Mouse (Mus musculus) forebrain, embryonic 15.5 days (tissue): ENCODE results near the gene Fam219a. TPM values are rescaled to one million over a fixed set of nuclear protein-coding genes. Genes with fewer than 3 reads are reported as not detected.

ENCODE experiments used
- ATAC-seq: fragments of 200-750 bp; cut with Nextera tagmentation; replicated peaks from 2 replicates; pipeline ENCODE4 v1.8.0; 2017; ENCODE audit warnings: mild to moderate bottlenecking, moderate TSS enrichment, moderate library complexity
- H3K27ac ChIP-seq: fragments of 300-500 bp; sonication (generic); replicated peaks from 2 replicates; pipeline ENCODE4 v1.5.1; 2015; ENCODE audit warnings: mild to moderate bottlenecking, inconsistent platforms
- H3K27me3 ChIP-seq: fragments of 300-500 bp; sonication (generic); 2 replicates; pipeline ENCODE4 v1.6.1; 2015; ENCODE audit warnings: inconsistent platforms
- H3K36me3 ChIP-seq: fragments of 300-500 bp; sonication (generic); 2 replicates; pipeline ENCODE4 v1.6.1; 2015; ENCODE audit warnings: mild to moderate bottlenecking, inconsistent platforms
- H3K4me1 ChIP-seq: fragments of 300-500 bp; sonication (generic); 2 replicates; pipeline ENCODE4 v1.6.1; 2015; ENCODE audit warnings: inconsistent platforms
- H3K4me2 ChIP-seq: fragments of 300-500 bp; sonication (generic); replicated peaks from 2 replicates; pipeline ENCODE4 v1.6.1; 2015; ENCODE audit warnings: mild to moderate bottlenecking, inconsistent platforms
- H3K4me3 ChIP-seq: fragments of 300-500 bp; sonication (generic); 2 replicates; pipeline ENCODE4 v1.5.1; 2015; ENCODE audit warnings: mild to moderate bottlenecking, inconsistent platforms
- H3K9ac ChIP-seq: fragments of 300-500 bp; sonication (generic); replicated peaks from 2 replicates; pipeline ENCODE4 v1.6.1; 2015; ENCODE audit warnings: mild to moderate bottlenecking, inconsistent platforms
- H3K9me3 ChIP-seq: fragments of 300-500 bp; sonication (generic); 2 replicates; pipeline ENCODE4 v1.6.1; 2016; ENCODE audit warnings: inconsistent platforms
- WGBS: fragments of 180-500 bp; shearing (Covaris S2); methylation state at CpG from one replicate; pipeline ENCODE4 v1.1.7; 2015; ENCODE audit warnings: mixed read lengths; 5-methylcytosine and 5-hydroxymethylcytosine counted together
- polyA plus RNA-seq: library from polyadenylated mRNA; unstranded; fragments of >200 nt; fragmentation: Nextera tagmentation; extraction: Ambion mirVana; gene quantifications from 2 replicates; pipeline ENCODE4 v1.2.1, GENCODE M21; 2015

The Fam219a gene
- polyA plus RNA-seq, 1 experiment from 2014 or later, result 14.7 TPM

- no peak overlapping the region for H3K27ac ChIP-seq
- WGBS, result 77% methylated on average over 7 of the region's 7 CpGs
- H3K27me3 ChIP-seq, result no peaks in the 10 kb centered on the region
- H3K4me1 ChIP-seq, result peaks cover 8% of the 10 kb centered on the region
- no peak overlapping the region for H3K9ac ChIP-seq
- no peaks in the 10 kb centered on the region for H3K9me3 ChIP-seq
- no peak overlapping the region for H3K4me2 ChIP-seq
- H3K4me3 ChIP-seq, result no peak overlapping the region
- no peak for ATAC-seq
- no peaks in the 10 kb centered on the region for H3K36me3 ChIP-seq
Measured at GRCm38 (mm10) chr4:41518349-41518748, 51.0 kb downstream of the Fam219a start.

- Histone ChIP-seq H3K36me3 (no peaks in the 10 kb centered on the region), H3K9ac (no peak within 1 kb of the TSS), H3K27ac (no peak within 1 kb of the TSS), H3K4me1 (peaks cover 8% of the 10 kb centered on the region), H3K27me3 (no peaks in the 10 kb centered on the region), H3K4me3 (no peak within 1 kb of the TSS), H3K9me3 (no peaks in the 10 kb centered on the region), H3K4me2 (no peak within 1 kb of the TSS)
- ATAC-seq, result no peak
- 97% methylated on average over 2 of the region's 2 CpGs for WGBS
Measured at GRCm38 (mm10) chr4:41517233-41517632, 52.1 kb downstream of the Fam219a start, which contains the start of gene 1110017D15Rik. TSS of gene 1110017D15Rik (minus strand) at chr4:41517333.

- Histone ChIP-seq H3K9ac (no peak overlapping the region), H3K36me3 (no peaks in the 10 kb centered on the region), H3K4me1 (peaks cover 6% of the 10 kb centered on the region), H3K27ac (0 out of 2 replicates have a peak overlapping the region, but pooled peaks have one; percentile 31), H3K4me2 (no peak overlapping the region), H3K9me3 (no peaks in the 10 kb centered on the region), H3K27me3 (no peaks in the 10 kb centered on the region), H3K4me3 (no peak overlapping the region)
- no peak for ATAC-seq
- WGBS, result 26% methylated on average over 8 of the region's 8 CpGs
Measured at GRCm38 (mm10) chr4:41513714-41514113, 55.6 kb downstream of the Fam219a start.

- Histone ChIP-seq H3K9ac (no peak overlapping the region), H3K27ac (0 out of 2 replicates have a peak overlapping the region, but pooled peaks have one; percentile 31), H3K27me3 (no peaks in the 10 kb centered on the region), H3K4me2 (no peak overlapping the region), H3K4me3 (no peak overlapping the region), H3K36me3 (no peaks in the 10 kb centered on the region), H3K4me1 (peaks cover 6% of the 10 kb centered on the region), H3K9me3 (no peaks in the 10 kb centered on the region)
- ATAC-seq, result peak; percentile 55; the same call in 1 of the 2 replicates
- WGBS, result 14% methylated on average over 4 of the region's 4 CpGs
Measured at GRCm38 (mm10) chr4:41513309-41513708, 56.0 kb downstream of the Fam219a start.

GRCm38 (mm10) chr4:41507998-41508397 is 61.3 kb downstream of the Fam219a start:
- Histone ChIP-seq H3K27me3 (no peaks in the 10 kb centered on the region), H3K9me3 (no peaks in the 10 kb centered on the region), H3K4me1 (peaks cover 20% of the 10 kb centered on the region), H3K9ac (peak overlapping the region; percentile 67; the same call in 1 of the 2 replicates), H3K4me3 (no peak overlapping the region), H3K27ac (no peak overlapping the region), H3K36me3 (no peaks in the 10 kb centered on the region), H3K4me2 (peak overlapping the region; percentile 72; the same call in 1 of the 2 replicates)
- 49% methylated on average over 7 of the region's 7 CpGs for WGBS
- no peak for ATAC-seq

- Histone ChIP-seq H3K9ac (peak overlapping the region; percentile 67), H3K36me3 (no peaks in the 10 kb centered on the region), H3K4me2 (peak overlapping the region; percentile 72), H3K27ac (peak overlapping the region; percentile 72), H3K27me3 (peaks cover 2% of the 10 kb centered on the region; the same call in 1 of the 2 replicates), H3K4me3 (peak overlapping the region; percentile 53), H3K4me1 (peaks cover 26% of the 10 kb centered on the region), H3K9me3 (no peaks in the 10 kb centered on the region)
- WGBS, result 1% methylated on average over 22 of the region's 22 CpGs
- ATAC-seq, result peak; percentile 23
Measured at GRCm38 (mm10) chr4:41507326-41507924, 61.9 kb downstream of the Fam219a start.

- Histone ChIP-seq H3K4me1 (peaks cover 30% of the 10 kb centered on the region), H3K9ac (peak overlapping the region; percentile 67), H3K36me3 (no peaks in the 10 kb centered on the region), H3K27me3 (peaks cover 4% of the 10 kb centered on the region; the same call in 1 of the 2 replicates), H3K4me2 (peak overlapping the region; percentile 72), H3K4me3 (peak overlapping the region; percentile 53), H3K27ac (peak overlapping the region; percentile 72), H3K9me3 (no peaks in the 10 kb centered on the region)
- WGBS, result under 1% methylated on average over 29 of the region's 29 CpGs
- peak; percentile 82 for ATAC-seq
Measured at GRCm38 (mm10) chr4:41506906-41507305, 62.4 kb downstream of the Fam219a start.

GRCm38 (mm10) chr4:41506156-41506555 is 63.2 kb downstream of the Fam219a start:
- no peak overlapping the region for H3K9ac ChIP-seq
- peaks cover 9% of the 10 kb centered on the region; the same call in 1 of the 2 replicates for H3K27me3 ChIP-seq
- ATAC-seq, result no peak
- 17% methylated on average over 13 of the region's 13 CpGs for WGBS
- no peaks in the 10 kb centered on the region for H3K9me3 ChIP-seq
- peak overlapping the region; percentile 72; the same call in 1 of the 2 replicates for H3K27ac ChIP-seq
- peak overlapping the region; percentile 53; the same call in 1 of the 2 replicates for H3K4me3 ChIP-seq
- H3K4me1 ChIP-seq, result peaks cover 30% of the 10 kb centered on the region
- no peaks in the 10 kb centered on the region for H3K36me3 ChIP-seq
- H3K4me2 ChIP-seq, result peak overlapping the region; percentile 72

- peaks cover 18% of the 10 kb centered on the region for H3K27me3 ChIP-seq
- no peak overlapping the region for H3K27ac ChIP-seq
- H3K9ac ChIP-seq, result no peak overlapping the region
- no peak overlapping the region for H3K4me3 ChIP-seq
- H3K36me3 ChIP-seq, result no peaks in the 10 kb centered on the region
- no peak overlapping the region for H3K4me2 ChIP-seq
- 58% methylated on average over 11 of the region's 11 CpGs for WGBS
- ATAC-seq, result no peak
- no peaks in the 10 kb centered on the region for H3K9me3 ChIP-seq
- peaks cover 30% of the 10 kb centered on the region for H3K4me1 ChIP-seq
Measured at GRCm38 (mm10) chr4:41505131-41505551, 64.2 kb downstream of the Fam219a start.

GRCm38 (mm10) chr4:41504325-41504724 is 65.0 kb downstream of the Fam219a start:
- peaks cover 30% of the 10 kb centered on the region for H3K4me1 ChIP-seq
- H3K27me3 ChIP-seq, result peaks cover 27% of the 10 kb centered on the region
- WGBS, result 77% methylated on average over 5 of the region's 5 CpGs
- H3K9ac ChIP-seq, result no peak overlapping the region
- H3K36me3 ChIP-seq, result no peaks in the 10 kb centered on the region
- no peak for ATAC-seq
- no peaks in the 10 kb centered on the region for H3K9me3 ChIP-seq
- H3K4me3 ChIP-seq, result no peak overlapping the region
- no peak overlapping the region for H3K4me2 ChIP-seq
- no peak overlapping the region for H3K27ac ChIP-seq

- Histone ChIP-seq H3K4me1 (peaks cover 42% of the 10 kb centered on the region), H3K9me3 (no peaks in the 10 kb centered on the region), H3K4me2 (peak within 1 kb of the TSS; percentile 50), H3K9ac (peak within 1 kb of the TSS; percentile 26; the same call in 1 of the 2 replicates), H3K4me3 (peak within 1 kb of the TSS; percentile 34), H3K36me3 (no peaks in the 10 kb centered on the region), H3K27ac (no peak within 1 kb of the TSS), H3K27me3 (peaks cover 36% of the 10 kb centered on the region)
- 1% methylated on average over 18 of the region's 18 CpGs for WGBS
- ATAC-seq, result peak; percentile 87
Measured at GRCm38 (mm10) chr4:41502986-41503412, 66.3 kb downstream of the Fam219a start, which contains the start of gene AI464131. TSS of gene AI464131 (minus strand) at chr4:41503076.

- WGBS, result 8% methylated on average over 20 of the region's 20 CpGs
- Histone ChIP-seq H3K4me1 (peaks cover 42% of the 10 kb centered on the region), H3K9me3 (no peaks in the 10 kb centered on the region), H3K27me3 (peaks cover 43% of the 10 kb centered on the region), H3K9ac (peak overlapping the region; percentile 26; the same call in 1 of the 2 replicates), H3K27ac (no peak overlapping the region), H3K36me3 (no peaks in the 10 kb centered on the region), H3K4me2 (peak overlapping the region; percentile 50), H3K4me3 (peak overlapping the region; percentile 34)
- ATAC-seq, result peak; percentile 33
Measured at GRCm38 (mm10) chr4:41502171-41502940, 67.0 kb downstream of the Fam219a start.
